Mouse (Mus musculus) embryonic facial prominence, embryonic 12.5 days (tissue): ENCODE measurements around the gene Crlf3. TPM values are rescaled to one million over a fixed set of nuclear protein-coding genes. Genes with fewer than 3 reads are reported as not detected.
A peak's percentile ranks its signal among the peaks of the same experiment; 100 is the strongest.

Experiments used
- ATAC-seq: fragments of 200-750 bp; cut with Nextera tagmentation; 2 replicates; pipeline ENCODE4 v1.8.0; 2017; ENCODE audit not compliant: insufficient number of reproducible peaks, insufficient read depth, low FRiP score, low TSS enrichment
- H3K27ac ChIP-seq: fragments of 300-500 bp; sonication (generic); 2 replicates; pipeline ENCODE4 v1.5.1; 2016; ENCODE audit warnings: mild to moderate bottlenecking
- H3K27me3 ChIP-seq: fragments of 300-500 bp; sonication (generic); 2 replicates; pipeline ENCODE4 v1.6.1; 2016; ENCODE audit warnings: mild to moderate bottlenecking, moderate library complexity
- H3K36me3 ChIP-seq: fragments of 300-500 bp; sonication (generic); 2 replicates; pipeline ENCODE4 v1.6.1; 2016; ENCODE audit warnings: mild to moderate bottlenecking
- H3K4me1 ChIP-seq: fragments of 300-500 bp; sonication (generic); 2 replicates; pipeline ENCODE4 v1.6.1; 2016
- H3K4me2 ChIP-seq: fragments of 300-500 bp; sonication (generic); replicated peaks from 2 replicates; pipeline ENCODE4 v1.6.1; 2016; ENCODE audit warnings: mild to moderate bottlenecking, moderate library complexity
- H3K4me3 ChIP-seq: fragments of 300-500 bp; sonication (generic); 2 replicates; pipeline ENCODE4 v1.5.1; 2016; ENCODE audit warnings: mild to moderate bottlenecking
- H3K9ac ChIP-seq: fragments of 300-500 bp; sonication (generic); 2 replicates; pipeline ENCODE4 v1.6.1; 2016; ENCODE audit warnings: mild to moderate bottlenecking, moderate library complexity
- H3K9me3 ChIP-seq: fragments of 300-500 bp; sonication (generic); 2 replicates; pipeline ENCODE4 v1.6.1; 2016; ENCODE audit warnings: mild to moderate bottlenecking, moderate library complexity
- WGBS: fragments of 180-500 bp; shearing (Covaris S2); methylation state at CpG from one replicate; pipeline ENCODE4 v1.1.7; 2016; 5-methylcytosine and 5-hydroxymethylcytosine counted together
- polyA plus RNA-seq: library from polyadenylated mRNA; unstranded; fragments of >200 nt; fragmentation: Nextera tagmentation; extraction: Ambion mirVana; gene quantifications from 2 replicates; pipeline ENCODE4 v1.2.1, GENCODE M21; 2016

Gene Crlf3
- 51.7 and 52.9 TPM in 2 replicates for polyA plus RNA-seq

GRCm38 (mm10) chr11:80080826-80081728, at the start of gene Crlf3:
Gene Crlf3, minus strand, starts transcription at chr11:80080991.
- Histone ChIP-seq H3K36me3 (no peaks in the 10 kb centered on the region), H3K4me1 (peaks cover 14% of the 10 kb centered on the region), H3K9me3 (no peaks in the 10 kb centered on the region), H3K9ac (peak within 1 kb of the TSS; percentile 98), H3K4me2 (peak within 1 kb of the TSS; percentile 61), H3K27me3 (no peaks in the 10 kb centered on the region), H3K4me3 (peak within 1 kb of the TSS; percentile 96), H3K27ac (peak within 1 kb of the TSS; percentile 96)
- ATAC-seq = peak; percentile 90
- 7% methylated on average over 48 of the region's 55 CpGs for WGBS

GRCm38 (mm10) chr11:80116411-80116810, 35.6 kb upstream of the Crlf3 start:
- Histone ChIP-seq H3K4me3 (no peak overlapping the region), H3K9me3 (no peaks in the 10 kb centered on the region), H3K27me3 (no peaks in the 10 kb centered on the region), H3K4me1 (no peaks in the 10 kb centered on the region), H3K36me3 (peaks cover 64% of the 10 kb centered on the region), H3K4me2 (no peak overlapping the region), H3K27ac (no peak overlapping the region), H3K9ac (no peak overlapping the region)
- no peak for ATAC-seq
- WGBS = 95% methylated on average over 1 of the region's 1 CpGs

- H3K9me3 ChIP-seq = no peaks in the 10 kb centered on the region
- H3K27me3 ChIP-seq = no peaks in the 10 kb centered on the region
- ATAC-seq = no peak
- peaks cover 41% of the 10 kb centered on the region for H3K36me3 ChIP-seq
- no peak overlapping the region for H3K27ac ChIP-seq
- no peak overlapping the region for H3K9ac ChIP-seq
- no peaks in the 10 kb centered on the region for H3K4me1 ChIP-seq
- 93% methylated on average over 1 of the region's 1 CpGs for WGBS
- H3K4me3 ChIP-seq = no peak overlapping the region
- no peak overlapping the region for H3K4me2 ChIP-seq
These were observed 23.6 kb upstream of the Crlf3 start for GRCm38 (mm10) chr11:80104407-80104806.

- WGBS = 93% methylated on average over 6 of the region's 6 CpGs
- Histone ChIP-seq H3K27ac (no peak overlapping the region), H3K9ac (no peak overlapping the region), H3K4me3 (no peak overlapping the region), H3K36me3 (peaks cover 36% of the 10 kb centered on the region), H3K4me2 (no peak overlapping the region), H3K9me3 (no peaks in the 10 kb centered on the region), H3K27me3 (no peaks in the 10 kb centered on the region), H3K4me1 (no peaks in the 10 kb centered on the region)
- ATAC-seq = no peak
These were observed 20.5 kb upstream of the Crlf3 start for GRCm38 (mm10) chr11:80101298-80101697.

- Histone ChIP-seq H3K9me3 (no peaks in the 10 kb centered on the region), H3K4me2 (no peak overlapping the region), H3K27me3 (no peaks in the 10 kb centered on the region), H3K9ac (no peak overlapping the region), H3K27ac (no peak overlapping the region), H3K36me3 (peaks cover 37% of the 10 kb centered on the region), H3K4me1 (no peaks in the 10 kb centered on the region), H3K4me3 (no peak overlapping the region)
- no peak for ATAC-seq
- 91% methylated on average over 3 of the region's 3 CpGs for WGBS
These were observed 17.8 kb upstream of the Crlf3 start for GRCm38 (mm10) chr11:80098444-80099056.

- Histone ChIP-seq H3K9ac (peak overlapping the region; percentile 99; the same call in 1 of the 2 replicates), H3K4me1 (peaks cover 14% of the 10 kb centered on the region), H3K4me3 (peak overlapping the region; percentile 100), H3K4me2 (peak overlapping the region; percentile 78), H3K27me3 (no peaks in the 10 kb centered on the region), H3K27ac (no peak overlapping the region), H3K36me3 (peaks cover 7% of the 10 kb centered on the region; the same call in 1 of the 2 replicates), H3K9me3 (no peaks in the 10 kb centered on the region)
- ATAC-seq = no peak
- WGBS = 67% methylated on average over 3 of the region's 3 CpGs
These were observed 9.9 kb upstream of the Crlf3 start for GRCm38 (mm10) chr11:80090555-80091164.

GRCm38 (mm10) chr11:80089817-80090214, 9.0 kb upstream of the Crlf3 start:
- no peaks in the 10 kb centered on the region for H3K27me3 ChIP-seq
- peak overlapping the region; percentile 100 for H3K4me3 ChIP-seq
- peak overlapping the region; percentile 78 for H3K4me2 ChIP-seq
- peaks cover 14% of the 10 kb centered on the region for H3K4me1 ChIP-seq
- no peaks in the 10 kb centered on the region for H3K9me3 ChIP-seq
- under 1% methylated on average over 14 of the region's 14 CpGs for WGBS
- no peak for ATAC-seq
- H3K27ac ChIP-seq = peak overlapping the region; percentile 77; the same call in 1 of the 2 replicates
- H3K36me3 ChIP-seq = 0 out of 2 replicates have a peak, but pooled peaks cover 2% of the 10 kb centered on the region
- H3K9ac ChIP-seq = peak overlapping the region; percentile 99

GRCm38 (mm10) chr11:80088917-80089816, 8.4 kb upstream of the Crlf3 start, which contains the start of gene Atad5:
Gene Atad5, plus strand, starts transcription at chr11:80089400.
- Histone ChIP-seq H3K9ac (peak within 1 kb of the TSS; percentile 99), H3K4me3 (peak within 1 kb of the TSS; percentile 100), H3K9me3 (no peaks in the 10 kb centered on the region), H3K36me3 (no peaks in the 10 kb centered on the region), H3K27me3 (no peaks in the 10 kb centered on the region), H3K27ac (peak within 1 kb of the TSS; percentile 77), H3K4me2 (peak within 1 kb of the TSS; percentile 78), H3K4me1 (peaks cover 14% of the 10 kb centered on the region)
- 6% methylated on average over 57 of the region's 57 CpGs for WGBS
- ATAC-seq = 0 out of 2 replicates have a peak, but pooled peaks have one; percentile 58

GRCm38 (mm10) chr11:80086844-80087243, 6.1 kb upstream of the Crlf3 start:
- no peak for ATAC-seq
- no peak overlapping the region for H3K9ac ChIP-seq
- no peaks in the 10 kb centered on the region for H3K27me3 ChIP-seq
- H3K4me3 ChIP-seq = no peak overlapping the region
- H3K4me1 ChIP-seq = peaks cover 9% of the 10 kb centered on the region
- no peak overlapping the region for H3K4me2 ChIP-seq
- WGBS = 5% methylated on average over 5 of the region's 5 CpGs
- H3K36me3 ChIP-seq = no peaks in the 10 kb centered on the region
- no peaks in the 10 kb centered on the region for H3K9me3 ChIP-seq
- H3K27ac ChIP-seq = no peak overlapping the region

GRCm38 (mm10) chr11:80085356-80086055, 4.7 kb upstream of the Crlf3 start:
- Histone ChIP-seq H3K4me3 (no peak overlapping the region), H3K4me1 (peaks cover 10% of the 10 kb centered on the region), H3K27me3 (no peaks in the 10 kb centered on the region), H3K27ac (no peak overlapping the region), H3K9me3 (no peaks in the 10 kb centered on the region), H3K36me3 (no peaks in the 10 kb centered on the region), H3K4me2 (no peak overlapping the region), H3K9ac (no peak overlapping the region)
- no peak for ATAC-seq
- WGBS = 80% methylated on average over 6 of the region's 6 CpGs
